Mouse (Mus musculus) forebrain, embryonic 15.5 days (tissue): ENCODE data around the gene Tulp2. TPM values are rescaled to one million over a fixed set of nuclear protein-coding genes. Genes with fewer than 3 reads are reported as not detected.

ENCODE experiments used
- ATAC-seq: fragments of 200-750 bp; cut with Nextera tagmentation; replicated peaks from 2 replicates; pipeline ENCODE4 v1.8.0; 2017; ENCODE audit warnings: mild to moderate bottlenecking, moderate TSS enrichment, moderate library complexity
- H3K27ac ChIP-seq: fragments of 300-500 bp; sonication (generic); replicated peaks from 2 replicates; pipeline ENCODE4 v1.5.1; 2015; ENCODE audit warnings: mild to moderate bottlenecking, inconsistent platforms
- H3K27me3 ChIP-seq: fragments of 300-500 bp; sonication (generic); 2 replicates; pipeline ENCODE4 v1.6.1; 2015; ENCODE audit warnings: inconsistent platforms
- H3K36me3 ChIP-seq: fragments of 300-500 bp; sonication (generic); 2 replicates; pipeline ENCODE4 v1.6.1; 2015; ENCODE audit warnings: mild to moderate bottlenecking, inconsistent platforms
- H3K4me1 ChIP-seq: fragments of 300-500 bp; sonication (generic); 2 replicates; pipeline ENCODE4 v1.6.1; 2015; ENCODE audit warnings: inconsistent platforms
- H3K4me2 ChIP-seq: fragments of 300-500 bp; sonication (generic); replicated peaks from 2 replicates; pipeline ENCODE4 v1.6.1; 2015; ENCODE audit warnings: mild to moderate bottlenecking, inconsistent platforms
- H3K4me3 ChIP-seq: fragments of 300-500 bp; sonication (generic); 2 replicates; pipeline ENCODE4 v1.5.1; 2015; ENCODE audit warnings: mild to moderate bottlenecking, inconsistent platforms
- H3K9ac ChIP-seq: fragments of 300-500 bp; sonication (generic); replicated peaks from 2 replicates; pipeline ENCODE4 v1.6.1; 2015; ENCODE audit warnings: mild to moderate bottlenecking, inconsistent platforms
- H3K9me3 ChIP-seq: fragments of 300-500 bp; sonication (generic); 2 replicates; pipeline ENCODE4 v1.6.1; 2016; ENCODE audit warnings: inconsistent platforms
- WGBS: fragments of 180-500 bp; shearing (Covaris S2); methylation state at CpG from one replicate; pipeline ENCODE4 v1.1.7; 2015; ENCODE audit warnings: mixed read lengths; 5-methylcytosine and 5-hydroxymethylcytosine counted together
- polyA plus RNA-seq: library from polyadenylated mRNA; unstranded; fragments of >200 nt; fragmentation: Nextera tagmentation; extraction: Ambion mirVana; gene quantifications from 2 replicates; pipeline ENCODE4 v1.2.1, GENCODE M21; 2015

Gene Tulp2
- polyA plus RNA-seq, 1 experiment from 2014 or later: 0.18 TPM

DNA sequence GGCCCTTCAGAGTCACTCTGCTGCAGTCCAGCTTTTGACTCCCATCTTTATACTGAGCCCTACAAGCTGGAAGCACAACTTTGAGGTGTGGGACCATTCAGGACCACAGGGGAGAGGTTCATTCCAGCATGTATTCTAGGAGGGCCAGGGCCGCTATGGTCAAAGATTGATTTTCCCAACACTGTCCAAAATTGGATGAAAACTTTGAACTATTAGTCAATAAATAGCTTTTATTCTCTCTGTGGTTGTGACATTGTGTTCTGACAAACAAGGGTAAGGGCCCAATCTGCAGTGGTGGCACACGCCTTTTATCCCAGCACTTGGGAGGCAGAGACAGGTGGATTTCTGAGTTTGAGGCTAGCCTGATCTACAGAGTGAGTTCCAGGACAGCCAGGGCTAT is 72.3 kb downstream of the Tulp2 start:
- 89% methylated on average over 2 of the region's 2 CpGs for WGBS
- H3K9me3 ChIP-seq: no peaks in the 10 kb centered on the region
- no peaks in the 10 kb centered on the region for H3K4me1 ChIP-seq
- no peak overlapping the region for H3K9ac ChIP-seq
- H3K4me3 ChIP-seq: no peak overlapping the region
- H3K27ac ChIP-seq: no peak overlapping the region
- no peak for ATAC-seq
- no peak overlapping the region for H3K4me2 ChIP-seq
- no peaks in the 10 kb centered on the region for H3K27me3 ChIP-seq
- H3K36me3 ChIP-seq: no peaks in the 10 kb centered on the region

DNA sequence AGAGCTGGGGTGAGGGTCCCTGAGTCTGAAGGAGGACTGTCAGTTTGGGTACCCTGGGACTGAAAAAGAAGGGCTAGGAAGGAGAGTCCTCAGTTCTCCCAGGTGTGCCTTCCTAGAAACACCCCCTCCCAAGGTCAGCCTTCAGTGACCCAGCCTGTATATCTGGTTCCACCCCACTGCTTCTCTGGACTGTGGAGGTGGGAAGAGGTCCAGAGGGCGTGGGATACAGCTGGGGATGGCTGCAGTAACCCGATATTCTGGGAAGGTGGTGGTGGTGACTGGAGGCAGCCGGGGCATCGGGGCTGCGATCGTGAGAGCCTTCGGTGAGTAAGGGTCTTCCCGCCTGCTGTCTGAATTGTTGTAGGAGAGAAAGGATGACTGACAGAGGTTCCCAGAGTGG is 73.1 kb downstream of the Tulp2 start, which contains the start of gene Hsd17b14:
TSS of gene Hsd17b14 (plus strand) at position 150 of the 400 bp plus-strand sequence.
- ATAC-seq: no peak
- Histone ChIP-seq H3K27ac (no peak within 1 kb of the TSS), H3K4me3 (no peak within 1 kb of the TSS), H3K9me3 (no peaks in the 10 kb centered on the region), H3K36me3 (no peaks in the 10 kb centered on the region), H3K27me3 (no peaks in the 10 kb centered on the region), H3K9ac (no peak within 1 kb of the TSS), H3K4me1 (no peaks in the 10 kb centered on the region), H3K4me2 (no peak within 1 kb of the TSS)
- WGBS: 58% methylated on average over 8 of the region's 8 CpGs

DNA sequence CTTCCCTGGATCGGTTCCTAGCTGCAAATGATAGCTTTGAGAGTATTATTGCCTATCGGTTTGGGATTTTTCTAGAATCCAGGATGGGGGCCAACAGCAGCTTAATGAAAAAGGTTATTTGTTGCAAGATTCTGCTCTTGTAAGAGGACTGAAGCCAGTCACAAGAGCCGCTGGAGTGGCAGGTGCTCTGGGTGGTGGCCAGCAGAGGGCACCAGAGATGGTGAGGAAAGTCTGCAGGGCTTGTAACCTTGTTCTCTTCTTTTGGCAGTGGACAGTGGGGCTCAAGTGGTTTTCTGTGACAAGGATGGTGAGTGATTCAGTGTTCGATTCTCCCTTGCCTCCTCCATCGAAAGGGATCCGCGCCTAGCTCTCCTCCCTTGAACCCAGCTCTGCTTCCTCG is 74.1 kb downstream of the Tulp2 start:
- WGBS: 27% methylated on average over 8 of the region's 8 CpGs

DNA sequence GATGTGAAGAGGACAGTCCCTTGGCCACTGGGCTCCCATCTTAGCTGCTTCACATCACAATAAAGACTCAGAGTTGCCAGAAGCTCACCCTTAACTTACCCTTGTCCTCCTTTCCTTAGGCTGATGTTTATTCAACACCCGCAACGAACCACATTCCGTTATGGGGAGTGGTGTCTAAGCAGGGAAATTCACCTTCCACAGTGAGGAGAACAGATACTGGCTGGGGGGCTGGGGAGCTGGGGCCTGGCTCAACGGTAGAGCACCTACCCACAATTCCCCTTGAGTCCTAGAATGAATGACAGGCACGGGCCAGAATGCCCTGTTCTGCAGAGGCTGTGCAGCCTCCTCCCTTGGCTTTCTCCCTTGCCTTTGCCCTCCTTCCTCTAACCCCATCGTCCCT is 77.2 kb downstream of the Tulp2 start:
- H3K4me1 ChIP-seq: no peaks in the 10 kb centered on the region
- no peaks in the 10 kb centered on the region for H3K36me3 ChIP-seq
- no peak for ATAC-seq
- no peaks in the 10 kb centered on the region; the same call in 1 of the 2 replicates for H3K27me3 ChIP-seq
- H3K9me3 ChIP-seq: no peaks in the 10 kb centered on the region
- no peak overlapping the region for H3K27ac ChIP-seq
- H3K9ac ChIP-seq: no peak overlapping the region
- 54% methylated on average over 6 of the region's 6 CpGs for WGBS
- H3K4me2 ChIP-seq: no peak overlapping the region
- H3K4me3 ChIP-seq: no peak overlapping the region

More for the DNA sequence above, 74.1 kb downstream of the Tulp2 start:
- no peak overlapping the region for H3K4me3 ChIP-seq
- H3K4me2 ChIP-seq: no peak overlapping the region
- no peaks in the 10 kb centered on the region for H3K4me1 ChIP-seq
- H3K9me3 ChIP-seq: no peaks in the 10 kb centered on the region
- no peak overlapping the region for H3K9ac ChIP-seq
- H3K27me3 ChIP-seq: no peaks in the 10 kb centered on the region
- H3K27ac ChIP-seq: no peak overlapping the region
- no peak for ATAC-seq
- no peaks in the 10 kb centered on the region for H3K36me3 ChIP-seq

GRCm38 (mm10) chr7:45560241-45560640 is 78.6 kb downstream of the Tulp2 start:
- Histone ChIP-seq H3K4me3 (no peak overlapping the region), H3K27me3 (no peaks in the 10 kb centered on the region; the same call in 1 of the 2 replicates), H3K9ac (no peak overlapping the region), H3K9me3 (no peaks in the 10 kb centered on the region), H3K36me3 (no peaks in the 10 kb centered on the region), H3K4me1 (no peaks in the 10 kb centered on the region), H3K27ac (no peak overlapping the region), H3K4me2 (no peak overlapping the region)
- WGBS: 87% methylated on average over 7 of the region's 7 CpGs
- no peak for ATAC-seq

GRCm38 (mm10) chr7:45560843-45561623 is 79.4 kb downstream of the Tulp2 start:
- H3K9ac ChIP-seq: no peak overlapping the region
- H3K36me3 ChIP-seq: no peaks in the 10 kb centered on the region
- H3K4me3 ChIP-seq: no peak overlapping the region
- 27% methylated on average over 17 of the region's 17 CpGs for WGBS
- H3K9me3 ChIP-seq: no peaks in the 10 kb centered on the region
- ATAC-seq: peak; percentile 66; the same call in 1 of the 2 replicates
- no peaks in the 10 kb centered on the region; the same call in 1 of the 2 replicates for H3K27me3 ChIP-seq
- no peak overlapping the region for H3K4me2 ChIP-seq
- no peaks in the 10 kb centered on the region for H3K4me1 ChIP-seq
- no peak overlapping the region for H3K27ac ChIP-seq

- Histone ChIP-seq H3K36me3 (no peaks in the 10 kb centered on the region), H3K9ac (no peak overlapping the region), H3K4me2 (no peak overlapping the region), H3K9me3 (no peaks in the 10 kb centered on the region), H3K27ac (no peak overlapping the region), H3K4me3 (no peak overlapping the region), H3K4me1 (no peaks in the 10 kb centered on the region), H3K27me3 (no peaks in the 10 kb centered on the region; the same call in 1 of the 2 replicates)
- ATAC-seq: no peak
- WGBS: 59% methylated on average over 12 of the region's 12 CpGs
These were observed 80.2 kb downstream of the Tulp2 start for GRCm38 (mm10) chr7:45561624-45562520.

DNA sequence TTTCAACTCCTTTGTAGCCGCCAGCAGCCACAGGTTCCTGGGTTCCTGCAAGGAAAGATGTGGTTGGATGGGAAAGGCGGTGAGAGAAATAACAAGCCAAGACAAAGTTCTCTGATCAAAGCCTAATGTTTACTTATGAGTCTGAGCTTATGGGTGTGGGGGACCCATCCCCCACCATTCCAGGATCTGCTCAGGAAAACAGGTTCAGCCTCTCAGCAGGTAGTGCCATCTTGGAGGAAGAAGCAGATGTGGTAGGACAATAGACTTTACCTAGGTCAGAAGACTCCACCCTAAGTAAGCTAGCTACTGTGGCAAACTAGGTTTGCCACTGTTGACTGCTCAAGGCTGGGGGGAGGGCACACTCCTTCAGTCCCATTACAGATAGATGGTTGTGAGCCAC is 83.1 kb downstream of the Tulp2 start:
- ATAC-seq: no peak
- Histone ChIP-seq H3K27me3 (no peaks in the 10 kb centered on the region; the same call in 1 of the 2 replicates), H3K9me3 (no peaks in the 10 kb centered on the region), H3K27ac (no peak overlapping the region), H3K9ac (no peak overlapping the region), H3K4me3 (no peak overlapping the region), H3K36me3 (no peaks in the 10 kb centered on the region), H3K4me1 (peaks cover 12% of the 10 kb centered on the region), H3K4me2 (no peak overlapping the region)
- 85% methylated on average over 2 of the region's 2 CpGs for WGBS

DNA sequence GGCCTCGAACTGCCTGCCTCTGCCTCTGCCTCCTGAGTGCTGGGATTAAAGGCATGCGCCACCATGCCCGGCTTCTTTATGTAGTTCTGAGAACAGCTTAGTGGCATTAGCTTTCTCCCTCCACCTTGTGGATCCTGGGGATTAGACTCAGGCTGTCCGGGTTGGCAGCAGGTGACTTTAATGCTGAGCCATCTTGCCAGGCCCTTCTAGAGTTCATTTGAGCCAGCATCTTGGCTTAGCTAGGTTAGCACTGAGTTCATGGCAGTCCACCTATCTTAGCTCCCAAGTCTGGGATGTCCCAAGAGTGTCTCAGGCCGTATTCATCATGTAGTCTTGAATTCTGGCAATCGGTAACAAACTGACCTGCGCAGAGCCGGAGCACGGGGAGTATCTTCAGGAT is 83.8 kb downstream of the Tulp2 start:
- no peak for ATAC-seq
- Histone ChIP-seq H3K27ac (no peak overlapping the region), H3K9ac (no peak overlapping the region), H3K9me3 (no peaks in the 10 kb centered on the region), H3K4me3 (no peak overlapping the region), H3K36me3 (no peaks in the 10 kb centered on the region), H3K27me3 (no peaks in the 10 kb centered on the region; the same call in 1 of the 2 replicates), H3K4me1 (peaks cover 16% of the 10 kb centered on the region), H3K4me2 (no peak overlapping the region)
- 85% methylated on average over 9 of the region's 9 CpGs for WGBS

- ATAC-seq: no peak
- Histone ChIP-seq H3K9me3 (no peaks in the 10 kb centered on the region), H3K4me1 (peaks cover 32% of the 10 kb centered on the region), H3K4me3 (peak overlapping the region; percentile 48; the same call in 1 of the 2 replicates), H3K27me3 (no peaks in the 10 kb centered on the region), H3K4me2 (peak overlapping the region; percentile 76), H3K36me3 (no peaks in the 10 kb centered on the region), H3K9ac (no peak overlapping the region), H3K27ac (peak overlapping the region; percentile 56; the same call in 1 of the 2 replicates)
- WGBS: 67% methylated on average over 8 of the region's 8 CpGs
These were observed 85.6 kb downstream of the Tulp2 start for GRCm38 (mm10) chr7:45567112-45567779.

GRCm38 (mm10) chr7:45567780-45568516 is 86.3 kb downstream of the Tulp2 start:
- Histone ChIP-seq H3K4me2 (peak overlapping the region; percentile 76), H3K36me3 (no peaks in the 10 kb centered on the region), H3K27ac (peak overlapping the region; percentile 56), H3K4me1 (peaks cover 32% of the 10 kb centered on the region), H3K27me3 (no peaks in the 10 kb centered on the region), H3K9ac (peak overlapping the region; percentile 42), H3K9me3 (no peaks in the 10 kb centered on the region), H3K4me3 (peak overlapping the region; percentile 48)
- WGBS: under 1% methylated on average over 24 of the region's 24 CpGs
- ATAC-seq: peak; percentile 95
